Mouse (Mus musculus) adrenal gland, postnatal 25 days (tissue): ENCODE data around the gene Adad2. TPM values are rescaled to one million over a fixed set of nuclear protein-coding genes. Genes with fewer than 3 reads are reported as not detected.

ENCODE experiments used
- DNase-seq: peaks from one replicate; pipeline ENCODE4 v3.0.0; 2021; ENCODE audit warnings: mixed read lengths
- total RNA-seq: library from RNA; stranded (reverse); gene quantifications from 2 replicates; pipeline ENCODE4 v1.2.3, GENCODE M21; 2021

Gene Adad2
- total RNA-seq, 1 experiment from 2014 or later = not detected

DNA sequence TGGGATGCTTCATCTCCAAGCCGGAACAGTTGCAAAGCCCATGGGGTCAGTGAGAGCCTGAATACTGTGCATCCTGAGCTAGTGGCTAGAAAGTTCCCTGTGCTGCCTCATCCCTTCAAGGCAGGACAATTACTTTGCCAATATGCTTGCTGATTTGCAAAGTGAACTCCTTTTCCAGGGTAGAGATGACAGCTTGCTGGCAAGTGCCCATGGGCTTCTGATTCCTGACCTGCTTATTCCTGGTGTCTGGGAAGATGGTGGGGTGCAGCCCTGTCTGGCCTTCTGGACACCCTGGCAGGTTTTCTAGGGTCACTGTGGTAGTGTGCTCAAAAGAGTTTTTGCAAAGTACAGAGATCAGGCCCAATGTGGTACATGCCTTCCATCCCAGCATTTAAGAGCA is 30.4 kb downstream of the Adad2 start:
- no peak for DNase-seq

DNA sequence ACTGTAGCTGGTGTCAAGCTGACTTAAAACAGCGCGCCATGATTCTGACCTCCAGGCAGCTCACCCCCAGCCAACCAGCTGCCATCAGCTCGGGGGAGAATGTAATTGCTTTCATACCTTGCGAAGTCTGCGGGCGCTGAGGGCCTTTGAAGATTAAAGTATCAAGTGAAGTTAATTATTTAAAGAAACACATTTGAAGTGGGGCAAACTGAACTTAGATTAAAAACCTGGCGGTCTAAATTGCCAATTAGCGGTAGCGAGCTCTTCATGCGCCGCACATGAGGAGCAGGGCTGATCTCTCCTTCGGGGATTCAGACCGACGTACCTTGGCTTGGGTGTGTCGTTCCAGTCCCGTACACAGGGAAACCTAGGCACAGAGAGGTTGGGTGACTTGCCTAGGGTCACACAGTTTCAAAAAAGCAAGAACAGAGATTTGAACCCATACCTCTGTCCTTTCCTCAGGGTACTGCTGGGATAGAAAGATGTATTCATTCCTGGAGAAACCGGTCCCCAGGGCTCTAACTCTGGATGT is 31.9 kb downstream of the Adad2 start:
- no peak for DNase-seq

DNA sequence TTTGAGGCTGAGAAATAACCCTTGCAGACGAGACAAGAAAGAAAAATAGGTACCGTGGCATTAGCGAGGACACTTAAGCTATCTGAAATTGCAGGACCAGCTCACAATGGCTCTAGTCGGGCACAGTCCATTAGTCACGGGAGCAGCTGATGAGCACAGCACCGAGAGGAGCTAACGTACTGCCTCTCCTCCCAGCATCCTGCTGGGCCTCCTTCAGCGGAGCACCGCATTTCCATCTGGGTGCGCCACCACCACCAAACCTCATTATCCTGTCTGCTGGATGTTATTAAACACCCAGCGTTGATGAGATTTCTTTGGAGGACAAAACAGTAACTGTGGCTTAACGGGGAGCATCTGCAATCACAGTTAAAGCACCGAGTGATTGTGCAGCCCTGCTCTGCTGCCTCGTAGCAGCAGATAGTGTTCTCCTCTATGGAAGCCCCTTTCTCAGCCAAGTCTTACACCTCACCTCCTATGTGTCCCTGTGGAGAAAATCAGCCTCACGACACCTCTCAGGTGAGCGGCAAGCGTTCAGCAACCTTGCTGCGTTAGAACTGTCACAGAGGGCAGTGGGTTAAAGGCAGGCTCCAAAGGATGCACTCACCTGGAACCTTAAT is 32.5 kb downstream of the Adad2 start:
- DNase-seq = no peak

DNA sequence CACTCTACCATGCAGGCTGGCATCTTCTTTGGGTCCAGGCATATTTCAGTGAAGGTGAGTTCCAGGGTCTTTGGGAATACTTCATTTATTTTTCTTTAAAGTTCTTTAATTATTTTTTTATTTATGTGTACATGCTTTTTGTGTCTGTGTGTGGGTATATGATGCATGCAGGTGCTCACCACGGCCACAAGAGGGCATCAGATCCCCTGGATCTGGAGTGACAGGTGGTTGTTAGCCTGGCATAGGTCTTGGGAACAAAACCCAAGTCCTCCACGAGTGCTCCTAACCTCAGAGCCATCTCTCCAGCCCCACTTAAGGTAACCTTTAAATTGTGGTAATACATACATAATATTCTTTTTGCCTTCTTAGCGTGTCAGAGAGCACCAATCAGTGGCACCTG is 33.6 kb downstream of the Adad2 start:
- no peak for DNase-seq

DNA sequence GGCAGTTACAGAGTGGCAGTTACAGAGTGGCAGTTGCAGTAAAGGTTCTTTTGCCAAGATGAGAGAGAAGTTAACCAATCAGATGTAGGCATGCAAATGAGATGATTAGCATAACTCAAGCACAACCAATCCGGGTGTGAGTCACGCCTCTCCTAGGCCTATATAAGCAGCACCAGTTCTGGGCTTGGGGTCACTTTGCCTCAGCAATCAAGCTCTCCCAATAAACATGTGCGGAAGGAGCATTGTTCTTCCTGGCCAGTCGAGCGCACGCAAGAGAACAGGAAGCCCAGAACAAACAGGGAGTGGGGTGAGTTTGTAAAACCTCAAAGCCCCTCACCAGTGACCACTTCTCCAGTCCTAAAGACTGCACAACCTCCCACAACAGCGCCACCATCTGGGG is 34.3 kb downstream of the Adad2 start:
- DNase-seq = no peak

DNA sequence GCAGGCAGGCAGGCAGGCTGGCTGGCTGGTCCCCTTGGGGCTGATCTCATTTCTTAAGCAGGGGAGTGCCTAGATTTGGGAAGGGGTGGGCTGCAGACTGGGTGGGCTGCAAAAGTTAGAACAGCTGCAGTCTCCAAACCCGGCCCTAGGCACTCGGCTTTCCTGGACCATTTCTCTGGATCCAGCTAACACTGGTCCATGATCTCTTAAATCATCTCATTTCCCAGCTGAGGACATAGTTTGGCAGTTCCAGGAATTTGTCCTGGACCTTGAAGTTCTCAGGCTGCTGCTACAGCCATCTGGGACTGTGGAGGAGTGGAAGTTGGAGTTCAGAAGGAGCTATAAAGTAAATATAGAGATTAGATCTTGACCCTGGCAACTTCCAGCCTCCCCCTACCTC is 38.8 kb downstream of the Adad2 start:
- DNase-seq = no peak

DNA sequence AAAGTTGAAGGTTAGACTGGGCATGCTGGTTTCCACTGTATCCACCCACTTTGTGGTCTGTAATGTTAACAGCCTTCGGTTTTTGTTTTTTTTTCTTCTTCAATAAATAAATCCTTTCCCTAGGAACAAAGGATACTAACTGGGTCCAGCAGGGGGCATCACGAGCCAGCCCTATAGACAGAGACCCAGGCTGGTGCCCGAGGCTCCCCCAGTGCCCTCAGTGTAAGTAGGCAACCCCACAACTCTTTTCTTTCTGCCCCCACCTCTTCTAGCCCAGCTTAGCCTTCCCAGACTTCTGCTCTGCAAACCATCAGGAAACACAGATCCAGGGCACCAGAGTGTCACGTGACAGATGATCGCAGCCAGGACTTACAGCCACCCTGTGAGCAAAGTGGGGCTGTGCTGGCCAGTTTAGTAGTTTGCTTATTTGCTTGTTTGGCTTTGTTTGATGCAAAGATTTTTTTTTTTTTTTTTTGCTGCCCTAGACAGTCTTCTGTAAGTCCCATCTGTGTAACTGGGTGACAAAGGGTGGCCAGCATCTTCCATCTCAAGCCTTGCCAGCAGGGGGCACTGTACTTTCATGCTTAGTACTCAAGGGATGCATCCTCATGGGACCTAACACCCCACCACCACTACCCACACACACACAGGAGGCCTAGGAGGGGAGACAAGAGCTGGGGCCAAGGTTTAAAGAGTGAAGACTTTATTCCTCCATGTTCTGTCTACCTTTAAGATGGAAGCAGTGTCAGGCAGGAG is 44.3 kb downstream of the Adad2 start:
- DNase-seq = peak; percentile 57

DNA sequence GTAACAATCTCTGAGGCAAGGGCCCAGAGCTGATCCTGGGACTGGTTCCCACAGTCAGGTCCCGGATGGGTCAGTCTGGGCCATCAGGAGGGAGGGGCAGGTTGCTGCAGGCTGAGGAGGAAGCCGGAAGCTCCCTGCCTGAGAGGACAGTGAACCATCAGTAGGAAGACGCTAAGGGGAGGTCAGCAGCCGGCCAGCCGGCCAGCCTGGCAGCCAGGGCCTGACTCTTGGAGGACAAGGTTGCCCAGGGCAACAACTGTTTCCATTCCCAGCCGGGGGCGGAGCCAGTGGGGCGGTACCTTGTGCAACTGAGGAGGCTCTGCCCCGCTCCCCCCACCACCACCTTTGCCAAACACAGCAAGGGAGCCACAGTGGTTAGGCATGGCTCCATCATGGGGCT is 48.5 kb downstream of the Adad2 start:
- peak; percentile 66 for DNase-seq

DNA sequence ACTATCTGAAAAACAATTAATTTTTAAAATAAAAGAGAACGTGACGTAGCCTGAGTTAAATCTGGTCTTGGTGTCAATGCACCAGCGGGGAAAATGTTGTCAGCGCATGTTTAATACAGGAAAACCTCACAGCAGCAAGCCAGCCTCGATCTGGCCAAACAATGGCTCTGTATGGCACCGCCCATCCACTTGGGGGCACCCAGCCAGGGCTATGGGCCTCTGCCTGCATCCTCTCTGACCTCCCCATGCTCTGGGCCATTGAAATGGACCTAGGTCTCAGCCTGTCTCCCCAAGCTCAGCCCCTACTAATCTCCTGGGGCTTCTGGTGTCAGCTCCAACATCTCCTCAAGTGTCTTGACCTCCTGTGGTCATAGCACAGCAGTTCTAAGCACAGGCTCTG is 49.3 kb downstream of the Adad2 start:
- DNase-seq = no peak

DNA sequence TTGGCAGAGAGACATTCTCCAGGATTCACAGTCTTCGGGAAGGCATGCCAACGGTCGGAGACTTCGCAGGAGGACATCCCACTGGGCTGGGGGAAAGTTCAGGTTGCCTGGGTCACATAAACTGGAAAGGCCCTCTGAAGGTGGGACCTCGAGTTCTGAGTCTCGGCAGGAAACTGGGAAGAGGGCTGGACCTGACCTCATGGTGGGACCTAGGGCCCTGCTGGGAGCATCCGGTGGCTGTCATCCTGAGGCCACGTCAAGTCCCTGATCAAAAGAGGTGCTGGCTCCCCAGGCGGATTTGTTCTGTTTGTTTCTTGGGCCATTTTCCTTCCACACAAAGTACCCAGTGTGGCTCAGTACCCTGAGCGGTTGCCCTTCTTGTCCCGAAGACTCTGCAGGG is 50.9 kb downstream of the Adad2 start:
- no peak for DNase-seq

DNA sequence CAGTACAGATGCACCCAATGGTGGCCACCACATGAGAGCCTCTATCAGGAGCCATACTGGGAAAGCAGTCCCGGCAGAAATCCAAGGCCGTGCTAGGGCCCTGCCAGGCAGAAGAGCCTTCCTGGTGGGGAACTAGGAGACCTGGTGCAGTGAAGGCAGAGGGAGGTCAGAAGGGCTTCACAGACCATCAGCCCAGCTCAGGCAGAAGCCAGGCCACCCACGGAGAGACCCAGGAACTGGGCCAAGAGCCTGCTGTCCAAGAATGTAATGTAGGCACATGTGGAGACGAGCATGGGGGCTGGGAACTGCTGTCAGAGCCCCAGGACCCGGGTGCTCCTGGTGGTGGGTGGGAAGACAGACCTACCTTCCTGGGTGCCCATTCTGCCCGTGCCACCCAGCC is 52.7 kb downstream of the Adad2 start:
- no peak for DNase-seq

Other genes starting within 250 kb of the Adad2 start
- 46.2 and 49.0 TPM in 2 replicates for gene Mlycd, start 217.9 kb upstream of the Adad2 start, total RNA-seq
- 73.4 and 110 TPM in 2 replicates for gene Osgin1, start 178.6 kb upstream of the Adad2 start, total RNA-seq
- gene Necab2, start 166.0 kb upstream of the Adad2 start, total RNA-seq = 6.5 and 7.0 TPM in 2 replicates
- gene Slc38a8, start 111.0 kb upstream of the Adad2 start, total RNA-seq = not detected in 2 replicates
- 109 and 122 TPM in 2 replicates for gene Mbtps1, start 54.0 kb upstream of the Adad2 start, total RNA-seq
- gene Hsdl1, start 37.6 kb upstream of the Adad2 start, total RNA-seq = 40.0 and 64.0 TPM in 2 replicates
- 0.15 TPM in 1 of 2 replicates, not detected in the other for gene Dnaaf1, start 37.5 kb upstream of the Adad2 start, total RNA-seq
- gene Taf1c, start 7.5 kb upstream of the Adad2 start, total RNA-seq = 14.0 and 15.7 TPM in 2 replicates
- 0.30 and 0.52 TPM in 2 replicates for gene Kcng4, start 22.9 kb downstream of the Adad2 start, total RNA-seq
- gene Wfdc1, start 53.6 kb downstream of the Adad2 start, total RNA-seq = 4.6 and 6.1 TPM in 2 replicates
- gene Atp2c2, start 87.3 kb downstream of the Adad2 start, total RNA-seq = 0.67 and 0.95 TPM in 2 replicates
- 11.3 and 22.1 TPM in 2 replicates for gene Tldc1, start 165.7 kb downstream of the Adad2 start, total RNA-seq
- 38.3 and 40.8 TPM in 2 replicates for gene Cotl1, start 227.8 kb downstream of the Adad2 start, total RNA-seq
- 6.9 and 13.5 TPM in 2 replicates for gene Klhl36, start 249.5 kb downstream of the Adad2 start, total RNA-seq